Mouse (Mus musculus) granulocyte monocyte progenitor cell, adult 5-6 weeks (primary cell): ENCODE data around the gene Tgfbi. TPM values are rescaled to one million over a fixed set of nuclear protein-coding genes. Genes with fewer than 3 reads are reported as not detected.

Source experiments
- ATAC-seq: replicated peaks from 2 replicates; pipeline ENCODE4 v1.8.0; 2016; ENCODE audit warnings: mild to moderate bottlenecking, moderate TSS enrichment, inconsistent platforms; ENCODE audit not compliant: poor library complexity, severe bottlenecking
- total RNA-seq, 2 experiments: library from RNA; stranded (forward) in 1 of 2; stranded (reverse) in 1 of 2; fragments of 200-712, 200-1000 nt in 1 of 2; fragments of >200 nt in 1 of 2; fragmentation: Nextera tagmentation in 1 of 2; gene quantifications; 2 replicates each; pipeline ENCODE4 v1.2.3; 2014 to 2017

Tgfbi gene
- total RNA-seq, 2 experiments from 2014 or later: 15.3 to 21.7 TPM

DNA sequence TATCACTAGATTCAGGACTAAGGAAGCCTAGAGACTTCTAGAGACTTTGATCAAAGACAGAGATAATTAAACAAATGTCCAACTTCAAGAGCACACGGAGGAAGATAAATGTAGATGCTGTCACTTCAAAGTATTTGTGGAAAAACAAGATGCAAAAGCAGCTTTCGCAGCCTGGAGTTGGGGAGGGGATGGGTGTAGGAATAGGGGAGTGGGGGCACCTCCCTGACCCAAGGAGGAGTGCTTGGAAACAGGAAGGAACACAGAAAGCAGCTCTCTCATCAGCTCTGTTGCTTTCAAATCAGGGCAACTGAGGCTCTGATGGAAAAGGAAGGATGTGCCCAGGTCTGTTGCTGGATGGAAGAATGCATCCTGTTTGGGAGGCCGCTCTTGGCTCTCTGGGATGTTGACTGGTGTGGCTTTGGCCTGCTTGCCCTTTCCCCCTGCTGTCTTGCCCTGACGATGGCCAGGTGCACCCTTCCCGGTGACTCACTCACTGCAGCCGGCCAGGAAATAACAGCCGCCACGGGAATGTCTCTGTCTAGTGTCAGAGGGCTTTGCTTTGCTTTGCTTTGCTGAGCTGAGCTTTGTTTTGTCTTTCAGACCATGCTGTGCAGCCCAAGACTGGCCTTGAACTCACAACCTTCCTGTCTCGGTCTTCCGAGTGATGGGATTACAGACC is 69.6 kb downstream of the Tgfbi start:
- ATAC-seq: no peak

DNA sequence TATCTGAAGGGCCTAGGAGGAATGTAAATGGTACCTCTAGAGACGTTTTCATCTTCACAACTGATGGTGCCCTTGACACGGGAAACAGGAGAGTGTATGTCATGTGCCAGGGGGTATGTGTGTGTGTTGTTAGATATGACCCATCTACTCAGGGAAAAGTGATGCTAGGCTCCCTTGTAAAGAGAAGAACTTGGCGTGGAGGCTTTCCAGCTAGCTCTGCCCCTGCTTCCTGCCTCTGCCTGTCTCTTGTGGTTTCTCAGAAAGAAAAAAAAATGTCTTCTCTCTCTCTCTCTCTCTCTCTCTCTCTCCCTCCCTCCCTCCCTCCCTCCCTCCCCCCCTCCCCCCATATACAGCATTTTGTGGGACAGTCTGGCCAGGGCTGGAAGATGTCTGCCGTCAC is 72.6 kb downstream of the Tgfbi start:
- no peak for ATAC-seq

DNA sequence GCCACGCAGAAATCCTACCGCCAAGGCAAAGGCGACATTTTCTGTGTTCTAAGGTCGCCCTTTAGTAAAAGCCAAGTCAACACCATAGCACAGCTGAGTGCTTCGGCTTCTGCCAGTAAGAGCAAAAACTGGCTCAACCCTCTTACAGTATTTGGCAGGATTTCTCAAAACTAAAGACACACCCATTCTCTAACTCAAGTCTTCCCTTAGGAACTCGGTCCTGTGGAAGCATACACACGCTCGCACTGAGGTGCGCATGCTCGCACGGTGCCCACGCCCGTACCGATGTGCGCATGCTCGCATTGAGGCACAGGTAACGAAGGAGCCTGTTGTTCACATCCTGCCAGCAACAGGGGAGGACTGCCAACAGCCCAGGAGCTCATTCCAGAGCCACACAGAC is 73.0 kb downstream of the Tgfbi start:
- no peak for ATAC-seq

DNA sequence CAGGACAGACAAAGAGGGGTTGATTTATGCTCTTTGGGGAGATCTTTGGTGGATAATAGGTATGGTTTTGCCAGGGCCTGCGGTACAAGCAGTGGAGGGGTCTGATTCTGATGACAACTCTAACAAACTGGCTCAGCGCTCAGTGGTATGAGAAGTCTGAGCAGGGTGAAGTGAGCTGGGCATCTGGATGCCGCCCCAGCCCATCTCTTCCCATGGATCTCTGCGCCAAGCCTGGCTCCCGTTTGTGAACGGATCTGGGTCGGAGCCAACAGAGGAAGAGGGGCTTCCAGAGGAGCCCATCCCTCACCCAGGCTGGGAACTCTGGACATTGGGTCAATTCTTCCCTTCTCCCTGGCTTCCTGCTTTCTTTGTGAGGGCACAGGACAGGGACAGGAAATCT is 74.0 kb downstream of the Tgfbi start:
- no peak for ATAC-seq

Other genes starting within 250 kb of the Tgfbi start
- not detected in 2 replicates for gene Gm3045, start 182.9 kb upstream of the Tgfbi start, total RNA-seq (2014; fragmentation: Nextera tagmentation)
- not detected in 2 replicates for gene Gm3045, start 182.9 kb upstream of the Tgfbi start, total RNA-seq (2017)
- not detected in 2 replicates for gene Slc25a48, start 171.2 kb upstream of the Tgfbi start, total RNA-seq (2014; fragmentation: Nextera tagmentation)
- not detected in 2 replicates for gene Slc25a48, start 171.2 kb upstream of the Tgfbi start, total RNA-seq (2017)
- not detected in 2 replicates for gene Il9, start 127.3 kb upstream of the Tgfbi start, total RNA-seq (2014; fragmentation: Nextera tagmentation)
- gene Il9, start 127.3 kb upstream of the Tgfbi start, total RNA-seq (2017): not detected in 2 replicates
- gene Fbxl21, start 87.1 kb upstream of the Tgfbi start, total RNA-seq (2014; fragmentation: Nextera tagmentation): 1.3 TPM in 1 of 2 replicates, not detected in the other
- gene Fbxl21, start 87.1 kb upstream of the Tgfbi start, total RNA-seq (2017): 0.22 and 0.57 TPM in 2 replicates
- not detected in 2 replicates for gene Lect2, start 61.0 kb upstream of the Tgfbi start, total RNA-seq (2014; fragmentation: Nextera tagmentation)
- not detected in 2 replicates for gene Lect2, start 61.0 kb upstream of the Tgfbi start, total RNA-seq (2017)
- gene Smad5, start 93.5 kb downstream of the Tgfbi start, total RNA-seq (2014; fragmentation: Nextera tagmentation): 45.7 and 52.0 TPM in 2 replicates
- gene Smad5, start 93.5 kb downstream of the Tgfbi start, total RNA-seq (2017): 27.1 and 28.1 TPM in 2 replicates
- gene Gm45623, start 144.3 kb downstream of the Tgfbi start, total RNA-seq (2014; fragmentation: Nextera tagmentation): not detected in 2 replicates
- gene Gm45623, start 144.3 kb downstream of the Tgfbi start, total RNA-seq (2017): not detected in 2 replicates